Mouse (Mus musculus) heart, postnatal 0 days (tissue): Measurements from ENCODE around the gene Nfasc. TPM values are rescaled to one million over a fixed set of nuclear protein-coding genes. Genes with fewer than 3 reads are reported as not detected.

Experiments
- ATAC-seq: fragments of 200-750 bp; cut with Nextera tagmentation; 2 replicates; pipeline ENCODE4 v1.8.0; 2017; ENCODE audit warnings: low read depth, moderate number of reproducible peaks, moderate library complexity; ENCODE audit not compliant: insufficient read depth
- DNase-seq: peaks from one replicate; pipeline ENCODE4 v3.0.0-alpha.2; 2016; ENCODE audit warnings: low spot score
- H3K27ac ChIP-seq: fragments of 300-500 bp; sonication (generic); 2 replicates; pipeline ENCODE4 v1.5.1; 2014; ENCODE audit warnings: low read depth, mild to moderate bottlenecking
- H3K27me3 ChIP-seq: fragments of 300-500 bp; sonication (generic); 2 replicates; pipeline ENCODE4 v1.6.1; 2014; ENCODE audit warnings: low read length, mixed read lengths; ENCODE audit not compliant: control insufficient read depth, insufficient read depth
- H3K36me3 ChIP-seq: fragments of 300-500 bp; sonication (generic); replicated peaks from 2 replicates; pipeline ENCODE4 v1.6.1; 2014; ENCODE audit warnings: low read length, mixed read lengths; ENCODE audit not compliant: control insufficient read depth, insufficient read depth
- H3K4me1 ChIP-seq: fragments of 300-500 bp; sonication (generic); 2 replicates; pipeline ENCODE4 v1.6.1; 2014; ENCODE audit warnings: antibody characterized with exemption; ENCODE audit not compliant: control insufficient read depth, insufficient read depth
- H3K4me2 ChIP-seq: fragments of 300-500 bp; sonication (generic); 2 replicates; pipeline ENCODE4 v1.6.1; 2014; ENCODE audit warnings: low read depth, mild to moderate bottlenecking, low read length, moderate library complexity
- H3K4me3 ChIP-seq: fragments of 300-500 bp; sonication (generic); 2 replicates; pipeline ENCODE4 v1.5.1; 2014; ENCODE audit warnings: low read depth, low read length
- H3K9ac ChIP-seq: fragments of 300-500 bp; sonication (generic); replicated peaks from 2 replicates; pipeline ENCODE4 v1.6.1; 2014; ENCODE audit warnings: low read depth, low read length, mixed read lengths
- H3K9me3 ChIP-seq: fragments of 300-500 bp; sonication (generic); replicated peaks from 2 replicates; pipeline ENCODE4 v1.6.1; 2016; ENCODE audit warnings: low read length; ENCODE audit not compliant: control insufficient read depth
- CTCF ChIP-seq: IDR thresholded peaks from 2 replicates; pipeline ENCODE4 v1.5.1; 2016; ENCODE audit warnings: antibody characterized with exemption, control low read depth, low read depth
- EP300 ChIP-seq: IDR thresholded peaks from 2 replicates; pipeline ENCODE4 v1.6.1; 2016; ENCODE audit warnings: antibody characterized with exemption, low read depth
- WGBS: fragments of 180-500 bp; shearing (Covaris S2); extraction: QIAGEN DNeasy Blood & Tissue Kit; methylation state at CpG from one replicate; pipeline ENCODE4 v1.1.7; 2014; 5-methylcytosine and 5-hydroxymethylcytosine counted together
- polyA plus RNA-seq: library from polyadenylated mRNA; unstranded; fragments of >200 nt; fragmentation: Nextera tagmentation; extraction: Ambion mirVana; gene quantifications from 2 replicates; pipeline ENCODE4 v1.2.1, GENCODE M21; 2015
- total RNA-seq: library from RNA; depleted of rRNA; stranded (reverse); fragments of >200 nt; gene quantifications from 2 replicates; pipeline ENCODE4 v1.2.3, GENCODE M21; 2014; ENCODE audit warnings: low replicate concordance

Nfasc gene
- total and polyA plus RNA-seq, 2 experiments from 2014 or later: 0.08 to 0.11 TPM

DNA sequence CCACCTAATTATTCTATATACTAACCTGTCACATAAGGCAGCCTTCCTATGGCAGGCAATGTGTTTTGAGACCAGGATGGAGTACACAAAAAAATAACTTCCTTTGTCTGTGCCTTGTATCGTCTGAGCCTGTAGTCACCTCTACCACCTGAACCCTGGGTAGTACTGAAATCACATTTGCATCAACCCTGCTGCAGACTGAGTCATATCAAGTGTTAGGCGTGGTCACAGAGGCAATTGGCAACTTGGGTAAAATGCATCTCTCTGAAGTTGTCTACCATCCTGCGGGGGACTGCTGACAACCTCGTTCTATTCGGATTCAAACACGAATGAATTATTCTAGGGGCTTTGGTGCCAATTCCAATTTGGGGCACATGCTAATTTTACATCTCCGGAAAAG lies 161.5 kb downstream of the Nfasc start:
- Histone ChIP-seq H3K27ac (no peak overlapping the region), H3K27me3 (no peaks in the 10 kb centered on the region), H3K4me3 (no peak overlapping the region), H3K36me3 (no peaks in the 10 kb centered on the region), H3K9ac (no peak overlapping the region), H3K4me1 (no peaks in the 10 kb centered on the region), H3K4me2 (no peak overlapping the region), H3K9me3 (no peaks in the 10 kb centered on the region)
- no peak for ATAC-seq
- DNase-seq: no peak
- TF ChIP-seq EP300 (no peak), CTCF (no peak)
- WGBS: 89% methylated on average over 7 of the region's 7 CpGs

GRCm38 (mm10) chr1:132576845-132577244 lies 164.8 kb downstream of the Nfasc start:
- Histone ChIP-seq H3K4me1 (no peaks in the 10 kb centered on the region), H3K4me3 (no peak overlapping the region), H3K36me3 (no peaks in the 10 kb centered on the region), H3K4me2 (no peak overlapping the region), H3K9me3 (no peaks in the 10 kb centered on the region), H3K27ac (no peak overlapping the region), H3K9ac (no peak overlapping the region), H3K27me3 (no peaks in the 10 kb centered on the region)
- no peak for TF ChIP-seq EP300
- TF ChIP-seq CTCF: no peak
- ATAC-seq (no peak), DNase-seq (no peak)
- 88% methylated on average over 8 of the region's 8 CpGs for WGBS

DNA sequence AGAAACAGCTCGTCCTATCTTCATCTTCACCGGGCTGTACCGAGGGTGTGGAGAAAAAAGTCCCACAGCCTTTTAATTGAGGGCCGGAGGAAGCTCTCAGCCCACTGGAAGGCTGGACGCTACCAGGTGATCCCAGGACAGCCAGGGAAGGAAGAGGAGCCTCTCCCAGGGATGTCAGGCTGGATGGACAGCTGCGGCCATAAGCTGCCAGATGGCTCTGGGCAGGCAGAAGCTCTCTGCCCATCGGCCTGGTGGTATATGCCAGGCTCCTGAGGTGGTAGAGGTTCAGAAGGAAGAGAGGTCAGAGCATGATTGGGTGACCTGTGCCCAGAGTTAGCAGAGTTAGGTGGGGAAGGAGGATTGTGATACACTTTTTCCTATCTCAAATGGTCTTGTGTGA lies 168.7 kb downstream of the Nfasc start:
- no peak for TF ChIP-seq EP300
- TF ChIP-seq CTCF: no peak

DNA sequence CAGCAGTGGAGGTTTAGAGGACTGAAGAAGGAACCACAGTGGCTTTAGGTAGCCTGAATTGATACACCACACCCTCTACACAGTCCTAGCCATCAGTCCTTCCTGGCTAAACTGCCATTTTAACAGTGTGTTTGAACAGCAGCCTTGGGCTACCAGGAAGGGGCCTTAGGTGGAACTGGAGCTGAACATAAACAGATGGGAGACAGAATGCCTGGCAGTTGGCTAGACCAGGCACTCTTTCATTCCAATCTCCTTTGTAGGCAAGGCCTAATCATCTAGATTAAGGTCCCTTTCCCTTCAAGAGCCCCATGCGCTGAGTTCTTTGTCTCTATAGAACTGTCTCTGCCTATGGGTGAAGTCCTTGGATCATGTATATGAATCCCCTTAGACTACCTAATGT lies 170.0 kb downstream of the Nfasc start:
- Histone ChIP-seq H3K4me3 (no peak overlapping the region), H3K27me3 (no peaks in the 10 kb centered on the region), H3K4me1 (no peaks in the 10 kb centered on the region), H3K9me3 (no peaks in the 10 kb centered on the region), H3K9ac (no peak overlapping the region), H3K27ac (no peak overlapping the region), H3K4me2 (no peak overlapping the region), H3K36me3 (no peaks in the 10 kb centered on the region)
- ATAC-seq: no peak
- 94% methylated on average over 1 of the region's 1 CpGs for WGBS
- TF ChIP-seq EP300 (no peak), CTCF (no peak)
- no peak for DNase-seq

More for the DNA sequence above, 168.7 kb downstream of the Nfasc start:
- Histone ChIP-seq H3K9me3 (no peaks in the 10 kb centered on the region), H3K27me3 (no peaks in the 10 kb centered on the region), H3K4me3 (no peak overlapping the region), H3K4me2 (no peak overlapping the region), H3K36me3 (no peaks in the 10 kb centered on the region), H3K9ac (no peak overlapping the region), H3K27ac (no peak overlapping the region), H3K4me1 (no peaks in the 10 kb centered on the region)
- WGBS: 79% methylated on average over 7 of the region's 7 CpGs
- ATAC-seq (no peak), DNase-seq (no peak)

DNA sequence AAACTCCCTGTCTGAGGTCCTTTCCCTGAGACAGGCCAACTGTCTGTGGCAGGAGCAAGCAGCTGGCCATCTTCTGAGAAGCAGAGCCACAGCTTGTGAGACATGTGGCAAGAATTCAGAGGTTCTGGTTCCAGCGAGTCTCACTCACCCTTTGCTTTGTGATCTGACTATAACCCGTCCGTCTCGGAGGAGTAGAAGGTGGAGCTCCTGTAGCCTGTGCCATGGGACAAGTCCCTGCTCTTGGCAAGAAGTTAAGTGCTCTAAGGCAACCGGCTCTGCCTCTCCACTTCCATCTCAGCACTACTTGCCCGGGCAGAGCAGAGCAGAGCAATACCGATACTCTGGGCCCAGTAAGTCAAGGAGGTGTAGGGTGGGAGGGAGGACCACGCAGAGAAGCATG lies 170.7 kb downstream of the Nfasc start:
- H3K27me3 ChIP-seq: no peaks in the 10 kb centered on the region
- no peak for ATAC-seq
- WGBS: 85% methylated on average over 8 of the region's 8 CpGs
- no peaks in the 10 kb centered on the region for H3K9me3 ChIP-seq
- H3K4me1 ChIP-seq: no peaks in the 10 kb centered on the region; the same call in 1 of the 2 replicates
- H3K36me3 ChIP-seq: no peaks in the 10 kb centered on the region
- H3K9ac ChIP-seq: no peak overlapping the region
- TF ChIP-seq CTCF: no peak
- no peak for TF ChIP-seq EP300
- no peak for DNase-seq
- H3K27ac ChIP-seq: no peak overlapping the region
- no peak overlapping the region for H3K4me2 ChIP-seq
- H3K4me3 ChIP-seq: no peak overlapping the region

DNA sequence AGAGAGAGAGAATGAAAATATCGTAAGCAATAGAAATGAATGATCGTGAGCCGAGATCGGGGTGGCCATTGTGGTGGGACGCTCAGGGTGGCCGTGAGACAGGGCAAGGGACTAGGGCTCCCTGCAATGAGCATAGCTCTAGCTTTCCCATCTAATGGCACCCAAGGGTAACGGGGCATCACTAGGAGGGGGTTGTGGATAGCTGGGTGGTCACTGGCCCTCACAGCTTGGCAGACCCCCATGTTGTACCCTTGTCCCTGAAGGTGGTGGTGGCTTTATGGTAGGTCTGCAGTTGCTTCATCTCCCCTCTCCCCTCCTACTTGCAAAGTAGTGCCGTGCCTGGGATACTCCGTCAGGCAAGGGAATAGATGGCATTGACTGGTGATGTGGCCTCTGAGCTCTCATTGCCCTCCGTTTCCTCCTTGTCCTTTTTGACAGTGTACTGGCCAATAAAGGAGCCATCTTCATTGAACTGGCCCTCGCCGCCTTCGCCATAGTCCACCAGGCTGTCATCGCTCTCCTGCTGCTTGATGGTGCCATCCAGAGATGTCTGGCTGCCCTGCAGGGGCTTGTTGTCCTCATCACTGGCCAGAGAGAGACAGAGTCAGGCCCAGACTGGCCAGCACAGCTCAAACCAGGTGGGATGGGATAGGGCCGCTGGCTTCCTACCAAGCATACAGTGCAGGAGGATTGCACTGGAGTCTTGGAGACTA lies 171.4 kb downstream of the Nfasc start:
- no peak for TF ChIP-seq EP300
- no peak for TF ChIP-seq CTCF
- WGBS: 93% methylated on average over 15 of the region's 15 CpGs

More for the DNA sequence above, 171.4 kb downstream of the Nfasc start:
- no peak for ATAC-seq
- no peak for DNase-seq
- H3K4me3 ChIP-seq: no peak overlapping the region
- no peak overlapping the region for H3K9ac ChIP-seq
- no peaks in the 10 kb centered on the region for H3K27me3 ChIP-seq
- no peak overlapping the region for H3K27ac ChIP-seq
- H3K9me3 ChIP-seq: no peaks in the 10 kb centered on the region
- no peak overlapping the region for H3K4me2 ChIP-seq
- no peaks in the 10 kb centered on the region for H3K36me3 ChIP-seq
- no peaks in the 10 kb centered on the region; the same call in 1 of the 2 replicates for H3K4me1 ChIP-seq
